10 mouse cellular contexts compared by ENCODE assay signal in the genomic region with DNA sequence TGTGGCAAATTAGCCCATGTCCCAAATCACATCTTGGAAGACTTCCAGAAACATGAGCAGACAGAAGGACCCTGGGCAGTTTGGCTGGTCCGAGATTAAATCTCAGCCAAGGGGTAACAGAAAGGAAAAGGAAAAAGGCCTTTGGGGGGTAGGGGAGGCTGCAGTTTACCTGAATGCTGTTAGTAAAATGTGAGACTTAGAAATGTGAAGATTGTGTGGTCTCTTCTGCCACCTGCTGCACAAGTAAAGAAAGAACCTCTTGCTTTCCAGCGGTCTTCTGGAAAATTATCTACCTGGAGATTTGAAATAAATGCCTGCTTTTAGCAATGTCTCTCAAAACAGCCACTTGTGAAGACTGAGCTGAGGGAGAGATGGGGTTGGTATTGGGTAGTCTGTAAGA. TPM values are rescaled to one million over a fixed set of nuclear protein-coding genes. Genes with fewer than 3 reads are reported as not detected.
A peak's percentile ranks its signal among the peaks of the same experiment; 100 is the strongest.
DNase-seq lines count a peak whose midpoint lies in the region; ATAC-seq lines count a peak whose summit lies in the region.
"Had no signal": no experiment of that assay in that cellular context is flagged by ENCODE, and none has a peak within 500 bp of the region (broad histone marks: within the 10 kb centered on the region; RNA-seq: fewer than 3 reads in every experiment).

No protein-coding gene starts in this region.

- DNase-seq in heart, adult 18-20 months, result peak; percentile 18 to 34
- DNase-seq in midbrain, embryonic 14.5 days, result peak; percentile 74
- DNase-seq in embryo, embryonic 10.5 days (ENCODE audit: low spot score), result peak; percentile 21
- peak; percentile 29 for DNase-seq in right cerebral cortex, postnatal 4 days
- DNase-seq in gastrocnemius, adult 18-20 months (ENCODE audit: low spot score), result no peak
- no peak for DNase-seq in gastrocnemius, postnatal 4 days (ENCODE audit: low spot score in 2 of 2)

- no peaks in the 10 kb centered on the region for H3K27me3 ChIP-seq in heart, embryonic 12.5 days (replicated peaks)
- H3K27me3 ChIP-seq in midbrain, embryonic 14.5 days (ENCODE audit: control insufficient read depth, insufficient read depth, low read length), result no peaks in the 10 kb centered on the region
- H3K27me3 ChIP-seq in midbrain, embryonic 16.5 days (ENCODE audit: control insufficient read depth, insufficient read depth, low read depth, low read length), result no peaks in the 10 kb centered on the region
- H3K27me3 ChIP-seq: heart, embryonic 13.5 days had no signal

- H3K4me1 ChIP-seq in heart, embryonic 12.5 days (replicated peaks), result peaks cover 14% of the 10 kb centered on the region
- peaks cover 5% of the 10 kb centered on the region; the same call in 1 of the 2 replicates for H3K4me1 ChIP-seq in midbrain, embryonic 14.5 days (ENCODE audit: control insufficient read depth, insufficient read depth, low read length)
- peaks cover 13% of the 10 kb centered on the region for H3K4me1 ChIP-seq in midbrain, embryonic 16.5 days (ENCODE audit: control insufficient read depth, insufficient read depth, low read length)

- H3K4me3 ChIP-seq in heart, embryonic 12.5 days, result no peak overlapping the region
- no peak overlapping the region for H3K4me3 ChIP-seq in midbrain, embryonic 14.5 days (replicated peaks; ENCODE audit: low read depth, low read length)
- no peak overlapping the region for H3K4me3 ChIP-seq in midbrain, embryonic 16.5 days (ENCODE audit: low read depth, low read length)
- H3K4me3 ChIP-seq: heart, embryonic 13.5 days had no signal

- ATAC-seq in heart, embryonic 12.5 days (ENCODE audit: insufficient number of reproducible peaks, low FRiP score), result no peak
- ATAC-seq in midbrain, embryonic 14.5 days (ENCODE audit: low FRiP score, low TSS enrichment), result no peak
- ATAC-seq in midbrain, embryonic 16.5 days, result no peak

- 25% methylated on average over 2 of the region's 2 CpGs for WGBS in heart, embryonic 12.5 days
- WGBS in midbrain, embryonic 14.5 days, result 31% methylated on average over 2 of the region's 2 CpGs
- WGBS in midbrain, embryonic 16.5 days, result 20% methylated on average over 2 of the region's 2 CpGs

- H3K27ac ChIP-seq in heart, embryonic 12.5 days (ENCODE audit: poor library complexity, severe bottlenecking), result no peak overlapping the region
- no peak overlapping the region for H3K27ac ChIP-seq in midbrain, embryonic 14.5 days (replicated peaks; ENCODE audit: low read depth, low read length)
- H3K27ac ChIP-seq in midbrain, embryonic 16.5 days (ENCODE audit: low read length), result no peak overlapping the region
- H3K27ac ChIP-seq: heart, embryonic 13.5 days had no signal

- H3K36me3 ChIP-seq in heart, embryonic 12.5 days, result no peaks in the 10 kb centered on the region
- H3K36me3 ChIP-seq in midbrain, embryonic 14.5 days (ENCODE audit: control insufficient read depth, insufficient read depth, low read length), result no peaks in the 10 kb centered on the region
- no peaks in the 10 kb centered on the region for H3K36me3 ChIP-seq in midbrain, embryonic 16.5 days (ENCODE audit: control insufficient read depth, insufficient read depth, low read length)
- H3K36me3 ChIP-seq: heart, embryonic 13.5 days had no signal

- no peaks in the 10 kb centered on the region for H3K9me3 ChIP-seq in heart, embryonic 12.5 days (replicated peaks)
- no peaks in the 10 kb centered on the region for H3K9me3 ChIP-seq in midbrain, embryonic 14.5 days (ENCODE audit: control insufficient read depth, low read length)
- H3K9me3 ChIP-seq in midbrain, embryonic 16.5 days (replicated peaks; ENCODE audit: control insufficient read depth, low read length, poor library complexity, severe bottlenecking), result no peaks in the 10 kb centered on the region
- H3K9me3 ChIP-seq: heart, embryonic 13.5 days had no signal

- H3K9ac ChIP-seq in heart, embryonic 12.5 days, result no peak overlapping the region
- H3K9ac ChIP-seq in midbrain, embryonic 14.5 days (replicated peaks; ENCODE audit: low read length), result no peak overlapping the region
- no peak overlapping the region for H3K9ac ChIP-seq in midbrain, embryonic 16.5 days (ENCODE audit: low read depth, low read length)
- H3K9ac ChIP-seq: heart, embryonic 13.5 days had no signal

- no peak overlapping the region for H3K4me2 ChIP-seq in heart, embryonic 12.5 days
- no peak overlapping the region for H3K4me2 ChIP-seq in midbrain, embryonic 14.5 days (ENCODE audit: low read length)
- H3K4me2 ChIP-seq in midbrain, embryonic 16.5 days (ENCODE audit: low read length), result no peak overlapping the region
- H3K4me2 ChIP-seq: heart, embryonic 13.5 days had no signal

RNA-seq across cellular contexts. Expression of gene Pts, which starts 2.4 kb away (rescaled TPM):
- 10 to 100 TPM; 27.9 to 36.1 TPM for total RNA-seq in heart, adult 18-20 months (2021)
- polyA plus RNA-seq in heart, embryonic 12.5 days (2016; fragmentation: Nextera tagmentation; extraction: Ambion mirVana), result 82.2 and 84.1 TPM in 2 replicates
- 118 and 122 TPM in 2 replicates for polyA plus RNA-seq in midbrain, embryonic 14.5 days (2014; fragmentation: Nextera tagmentation; extraction: Ambion mirVana)
- polyA plus RNA-seq in midbrain, embryonic 16.5 days (2015; fragmentation: Nextera tagmentation; extraction: Ambion mirVana), result 114 and 124 TPM in 2 replicates
- total RNA-seq in gastrocnemius, adult 18-20 months (2021), result 10 to 100 TPM; 11.0 to 12.2 TPM
- 10 to 100 TPM; 21.0 to 24.0 TPM for total RNA-seq in gastrocnemius, postnatal 4 days (2021)

RNA-seq across cellular contexts. Expression of gene Il18, which starts 23.7 kb away (rescaled TPM):
- total RNA-seq in heart, adult 18-20 months (2021), result 1 to 10 TPM; 1.0 to 2.5 TPM
- 3.9 and 4.0 TPM in 2 replicates for polyA plus RNA-seq in heart, embryonic 12.5 days (2016; fragmentation: Nextera tagmentation; extraction: Ambion mirVana)
- 21.7 and 23.1 TPM in 2 replicates for polyA plus RNA-seq in midbrain, embryonic 14.5 days (2014; fragmentation: Nextera tagmentation; extraction: Ambion mirVana)
- 21.0 and 26.0 TPM in 2 replicates for polyA plus RNA-seq in midbrain, embryonic 16.5 days (2015; fragmentation: Nextera tagmentation; extraction: Ambion mirVana)
- total RNA-seq in gastrocnemius, adult 18-20 months (2021), result 1 to 10 TPM; 1.0 to 2.0 TPM
- 1 to 10 TPM in 1 of 2 experiments, under 1 TPM in 1; 0.34 to 1.1 TPM for total RNA-seq in gastrocnemius, postnatal 4 days (2021)

RNA-seq across cellular contexts. Expression of gene Bco2, which starts 24.1 kb away (rescaled TPM):
- total RNA-seq in heart, adult 18-20 months (2021), result under 1 TPM; 0.52 to 0.64 TPM
- polyA plus RNA-seq in heart, embryonic 12.5 days (2016; fragmentation: Nextera tagmentation; extraction: Ambion mirVana), result 0.08 TPM in 1 of 2 replicates, not detected in the other
- 0.20 and 0.23 TPM in 2 replicates for polyA plus RNA-seq in midbrain, embryonic 14.5 days (2014; fragmentation: Nextera tagmentation; extraction: Ambion mirVana)
- polyA plus RNA-seq in midbrain, embryonic 16.5 days (2015; fragmentation: Nextera tagmentation; extraction: Ambion mirVana), result 0.44 and 0.60 TPM in 2 replicates
- under 1 TPM; 0.27 to 0.55 TPM for total RNA-seq in gastrocnemius, adult 18-20 months (2021)
- under 1 TPM; 0.13 to 0.17 TPM for total RNA-seq in gastrocnemius, postnatal 4 days (2021)
- polyA plus RNA-seq: heart, embryonic 13.5 days had no signal

RNA-seq across cellular contexts. Expression of gene Tex12, which starts 30.2 kb away (rescaled TPM):
- total RNA-seq in heart, adult 18-20 months (2021), result not detected
- 0.22 TPM in 1 of 2 replicates, not detected in the other for polyA plus RNA-seq in heart, embryonic 12.5 days (2016; fragmentation: Nextera tagmentation; extraction: Ambion mirVana)
- polyA plus RNA-seq in midbrain, embryonic 14.5 days (2014; fragmentation: Nextera tagmentation; extraction: Ambion mirVana), result 0.22 and 0.33 TPM in 2 replicates
- polyA plus RNA-seq in midbrain, embryonic 16.5 days (2015; fragmentation: Nextera tagmentation; extraction: Ambion mirVana), result 0.24 and 0.28 TPM in 2 replicates
- not detected for total RNA-seq in gastrocnemius, adult 18-20 months (2021)
- total RNA-seq in gastrocnemius, postnatal 4 days (2021), result not detected
- total RNA-seq: adrenal gland, adult 18-20 months had no signal
- polyA plus RNA-seq: heart, embryonic 13.5 days had no signal

RNA-seq across cellular contexts. Expression of gene Plet1, which starts 36.6 kb away (rescaled TPM):
- total RNA-seq in heart, adult 18-20 months (2021), result 1 to 10 TPM in 1 of 2 experiments, under 1 TPM in 1; 0.60 to 2.4 TPM
- polyA plus RNA-seq in heart, embryonic 12.5 days (2016; fragmentation: Nextera tagmentation; extraction: Ambion mirVana), result 0.44 and 0.46 TPM in 2 replicates
- 0.39 and 0.50 TPM in 2 replicates for polyA plus RNA-seq in midbrain, embryonic 14.5 days (2014; fragmentation: Nextera tagmentation; extraction: Ambion mirVana)
- 0.53 and 0.75 TPM in 2 replicates for polyA plus RNA-seq in midbrain, embryonic 16.5 days (2015; fragmentation: Nextera tagmentation; extraction: Ambion mirVana)
- not detected for total RNA-seq in gastrocnemius, adult 18-20 months (2021)
- not detected for total RNA-seq in gastrocnemius, postnatal 4 days (2021)

Comparison
In these comparisons a context has a peak if more than half of its experiments do, and no peak if none do; other contexts are left out.
1. DNase-seq: peak in heart, adult 18-20 months (2 of 2), midbrain, embryonic 14.5 days (single experiment), embryo, embryonic 10.5 days (single experiment) and right cerebral cortex, postnatal 4 days (single experiment); none in gastrocnemius, adult 18-20 months (single experiment) and gastrocnemius, postnatal 4 days (0 of 2).